Mouse (Mus musculus) forelimb bud, embryonic 11.5 days (tissue): ENCODE measurements around the gene Efna5.

Experiments
- DNase-seq: peaks from one replicate; pipeline ENCODE4 v3.0.0-alpha.2; 2012; ENCODE audit warnings: low read depth, low spot score

Gene Efna5

GRCm38 (mm10) chr17:62748803-62749619, 132.1 kb downstream of the Efna5 start:
- no peak for DNase-seq

- DNase-seq: no peak
Measured at GRCm38 (mm10) chr17:62747381-62747780, 133.7 kb downstream of the Efna5 start.

DNA sequence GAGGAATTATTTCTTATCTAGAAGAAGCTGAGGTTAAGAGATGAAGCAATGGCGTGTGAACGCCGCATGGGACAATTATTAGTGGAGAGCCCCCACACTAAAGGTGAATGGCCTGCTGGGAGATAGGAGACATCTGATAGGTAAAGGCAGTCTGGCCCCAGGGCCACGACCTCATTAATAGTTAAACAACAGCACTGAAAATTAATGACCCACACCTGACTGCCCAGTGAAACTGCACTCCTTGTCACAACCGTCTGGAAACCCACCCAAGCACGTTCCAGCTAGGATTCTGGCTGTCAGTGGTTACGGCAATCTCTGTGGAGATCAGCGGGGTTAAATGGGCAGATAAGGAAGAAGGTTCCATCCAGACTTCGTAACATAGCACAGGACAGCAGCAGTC, 134.3 kb downstream of the Efna5 start:
- DNase-seq: no peak

GRCm38 (mm10) chr17:62745286-62745685, 135.8 kb downstream of the Efna5 start:
- DNase-seq: no peak

- no peak for DNase-seq
Measured at GRCm38 (mm10) chr17:62744239-62744638, 136.9 kb downstream of the Efna5 start.

DNA sequence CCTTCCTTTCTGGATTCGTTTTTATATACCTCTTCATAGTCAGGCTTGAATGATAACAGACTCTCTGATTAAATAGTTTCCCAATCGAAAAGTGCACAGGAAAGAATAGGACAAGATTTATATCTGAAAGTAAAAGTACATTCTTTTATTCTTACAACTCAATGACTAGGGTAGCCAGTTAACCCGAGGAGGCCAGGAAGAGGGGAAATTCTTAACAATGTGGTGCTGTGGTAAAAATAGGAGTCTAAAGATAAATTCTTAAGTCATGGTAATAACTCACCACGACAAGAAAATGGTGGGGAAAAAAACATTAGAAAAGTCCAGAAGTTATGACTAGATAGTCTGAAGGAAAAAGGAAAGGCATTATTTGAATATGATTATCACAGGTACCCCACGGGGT, 139.4 kb downstream of the Efna5 start:
- no peak for DNase-seq

DNA sequence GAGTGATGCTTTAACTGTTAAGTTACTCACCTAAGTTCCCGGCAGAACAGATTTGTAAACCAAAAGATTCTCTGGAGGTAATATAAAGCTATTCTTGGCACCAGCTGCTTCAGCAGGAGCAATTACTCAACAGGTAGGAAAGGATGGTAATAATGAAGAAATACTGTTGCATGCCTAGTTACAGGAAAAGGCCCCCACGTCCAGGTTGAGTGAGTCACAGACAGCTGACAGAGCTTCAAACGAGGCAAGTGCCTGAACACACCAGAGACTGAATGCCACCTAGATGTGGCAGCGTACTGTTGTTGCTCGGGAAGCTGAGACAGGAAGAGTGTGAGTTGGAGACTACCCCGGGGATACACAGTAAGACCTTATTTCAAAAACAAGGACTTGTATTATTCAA, 140.1 kb downstream of the Efna5 start:
- DNase-seq: no peak

DNA sequence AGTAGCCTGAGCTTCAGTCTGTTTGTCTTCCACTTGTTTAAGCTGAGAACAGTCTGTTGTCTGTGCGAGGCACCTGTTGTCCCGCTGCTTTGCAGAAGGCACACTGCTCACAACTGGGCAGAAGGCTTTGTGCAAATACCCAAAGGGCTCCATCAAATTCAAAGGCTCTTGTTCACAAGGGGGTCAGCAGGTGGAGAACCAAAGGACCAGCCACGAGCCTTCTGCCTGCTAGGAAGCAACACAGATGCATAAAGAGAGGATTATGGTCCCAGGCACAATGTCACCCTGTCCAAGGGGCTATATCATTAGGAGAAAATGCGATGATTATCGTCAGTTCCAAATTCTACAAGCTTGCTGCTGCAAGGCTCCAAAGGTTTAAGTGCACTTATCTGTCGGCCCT, 141.1 kb downstream of the Efna5 start:
- DNase-seq: no peak

- DNase-seq: no peak
Measured at GRCm38 (mm10) chr17:62737404-62737803, 143.7 kb downstream of the Efna5 start.

DNA sequence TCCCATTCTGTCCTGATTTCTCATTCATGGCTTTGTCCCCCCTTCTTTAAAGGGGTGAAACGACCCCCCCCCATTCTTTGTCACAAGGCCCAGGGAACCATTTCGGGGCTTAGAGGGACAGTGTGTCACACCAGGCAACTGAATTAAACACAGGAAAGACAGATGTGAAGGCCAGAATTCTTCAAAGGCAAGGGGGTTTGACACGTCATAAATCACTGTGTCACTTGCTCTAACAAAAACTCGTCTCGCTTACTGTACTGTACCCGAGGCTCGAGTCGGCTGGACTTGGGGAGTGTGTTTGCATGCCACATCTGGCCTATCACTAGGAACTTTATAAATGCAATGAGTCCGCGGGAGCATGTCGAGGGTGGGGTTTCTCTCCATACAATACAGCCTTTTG, 145.2 kb downstream of the Efna5 start:
- DNase-seq: peak; percentile 91

DNA sequence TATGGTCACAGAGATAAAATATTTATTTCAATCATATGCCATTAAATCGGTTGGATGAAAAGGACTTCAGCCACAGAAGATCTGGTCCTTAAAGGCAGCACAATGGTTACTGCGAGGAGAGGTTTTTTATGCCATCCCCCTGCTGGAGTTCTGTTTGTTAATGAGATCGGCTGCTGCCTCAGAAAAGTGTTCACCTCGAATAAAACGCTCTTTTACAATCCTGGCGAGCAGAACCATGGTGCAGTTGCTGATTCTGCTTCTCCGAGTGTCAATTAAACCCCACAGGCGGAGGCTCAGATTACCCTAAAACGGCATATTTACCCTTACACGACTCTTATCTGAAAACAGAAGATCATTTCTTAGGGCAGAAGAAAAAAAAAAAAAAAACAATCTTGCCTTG, 146.2 kb downstream of the Efna5 start:
- no peak for DNase-seq

DNA sequence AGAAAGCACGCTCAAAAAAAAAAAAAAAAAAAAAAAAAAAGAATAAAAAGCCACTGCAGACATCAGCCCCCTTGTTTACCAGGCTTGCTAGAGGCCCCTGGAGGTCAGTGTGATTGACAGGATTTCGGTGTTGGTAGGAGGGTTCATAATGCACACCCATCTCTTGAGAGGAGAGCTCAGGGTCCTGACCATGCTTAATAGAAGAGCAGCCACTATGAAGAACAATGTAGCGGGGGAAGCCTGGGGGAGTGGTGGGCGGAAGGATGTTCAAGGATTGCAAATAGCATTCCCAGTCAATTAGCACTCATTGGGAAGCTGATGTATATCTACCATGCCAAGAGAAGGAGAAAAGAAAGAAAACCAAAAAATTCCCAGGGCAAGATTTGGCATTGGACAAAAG, 147.1 kb downstream of the Efna5 start:
- no peak for DNase-seq

DNA sequence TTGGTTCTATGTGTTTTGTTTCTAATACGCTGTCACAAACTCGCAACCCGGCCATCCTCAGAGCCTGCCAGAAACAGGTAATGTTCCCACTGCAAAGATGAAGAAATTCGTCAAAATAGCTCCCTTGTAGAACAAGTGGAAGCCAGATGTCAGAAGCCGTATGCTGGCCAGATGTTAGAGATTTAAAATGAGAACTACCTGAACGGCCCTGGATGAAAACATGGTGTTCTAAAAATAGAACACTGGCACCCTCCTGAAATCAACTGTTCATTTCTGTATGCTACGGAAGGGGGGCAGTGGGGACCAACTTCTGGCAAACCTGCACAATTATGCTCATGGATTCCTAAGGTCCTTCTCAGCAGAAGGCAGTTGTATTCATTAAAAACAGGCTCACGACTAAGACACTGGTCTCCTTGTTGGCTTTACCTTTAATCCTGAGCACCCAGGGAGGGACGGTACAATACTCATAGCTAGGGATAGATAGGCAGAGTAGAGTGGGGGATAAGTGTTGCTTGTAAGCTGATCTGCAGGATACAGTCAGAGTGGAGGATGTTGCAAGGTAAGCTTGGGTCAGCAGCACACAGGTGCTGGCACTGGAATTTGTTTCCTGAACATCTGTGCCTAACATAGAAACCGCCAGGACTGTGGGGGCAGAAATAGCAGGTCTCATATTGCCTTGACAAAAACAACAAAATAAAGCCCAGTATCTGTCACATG, 151.2 kb downstream of the Efna5 start:
- DNase-seq: peak; percentile 73

DNA sequence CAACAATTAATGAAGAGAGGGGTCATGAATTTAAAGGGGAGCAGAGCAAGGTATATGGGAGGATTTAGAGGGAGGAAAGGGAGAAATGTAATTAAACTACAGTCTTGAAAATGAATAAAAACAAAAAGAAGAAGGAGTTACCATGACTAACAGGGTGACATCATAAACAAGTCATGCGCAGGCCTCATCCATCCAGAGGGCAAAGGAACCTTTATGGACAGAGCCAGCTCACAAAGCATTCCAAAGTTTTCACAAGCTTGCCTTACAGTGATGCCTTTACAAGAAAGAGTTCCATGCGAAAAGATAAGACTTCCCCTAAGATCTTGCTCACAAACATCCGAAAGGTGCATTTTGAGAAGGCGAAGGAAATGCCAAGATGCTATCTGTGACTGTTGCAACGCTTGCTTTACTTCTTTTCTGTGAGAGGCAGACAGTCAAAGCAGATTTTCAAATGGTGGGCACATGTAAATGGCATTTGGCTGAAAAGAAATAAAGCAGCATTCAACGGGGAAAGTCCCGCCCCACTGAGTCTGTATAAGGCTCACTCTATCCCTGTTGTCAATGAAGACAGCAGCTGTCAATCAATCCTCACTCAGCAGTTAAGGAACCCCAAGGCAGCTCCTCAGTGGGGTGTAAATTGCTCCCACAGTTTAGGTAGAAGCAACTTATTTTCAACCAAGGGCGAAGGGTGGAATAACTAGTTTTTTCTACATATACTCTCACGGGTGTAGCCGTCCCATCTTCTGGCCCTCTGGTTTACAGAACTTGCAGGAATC, 152.8 kb downstream of the Efna5 start:
- DNase-seq: no peak

DNA sequence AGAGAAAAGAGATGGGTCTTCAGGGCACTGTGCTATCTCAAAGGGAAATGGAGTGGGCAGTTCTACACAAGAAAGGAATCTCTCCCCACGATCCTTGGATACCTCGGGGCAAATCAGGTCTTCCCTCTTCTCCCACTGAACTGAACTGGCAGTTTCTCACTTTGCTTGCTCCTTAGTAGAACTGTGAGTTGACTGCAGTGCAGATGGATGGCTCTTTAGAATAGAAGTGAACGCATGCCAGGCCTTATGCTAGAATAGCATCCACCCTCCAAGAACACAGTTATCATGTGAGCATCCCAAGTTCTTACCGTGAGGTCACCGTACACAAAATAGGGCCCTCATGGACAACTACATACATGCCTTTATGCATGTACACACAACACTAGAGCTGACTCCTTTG, 155.0 kb downstream of the Efna5 start:
- DNase-seq: no peak

DNA sequence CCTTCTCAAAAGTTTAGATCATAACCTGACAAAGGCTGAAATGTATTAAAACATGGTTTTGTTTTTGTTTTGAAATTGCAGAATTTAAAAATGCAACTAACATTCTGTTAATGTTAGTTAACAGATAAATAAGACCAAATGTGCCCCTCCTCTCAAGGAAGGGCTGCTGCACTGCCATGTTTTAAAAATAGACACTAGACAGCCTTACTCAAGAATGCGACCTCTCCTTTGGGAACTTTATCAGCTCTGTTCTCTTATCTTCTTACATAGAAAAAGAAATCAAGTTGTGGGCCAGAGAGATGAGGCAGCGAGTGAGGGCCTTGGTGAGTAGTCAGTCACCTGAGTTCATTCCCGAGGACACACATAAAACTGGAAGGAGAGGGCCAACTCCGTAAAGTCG, 158.2 kb downstream of the Efna5 start:
- no peak for DNase-seq

DNA sequence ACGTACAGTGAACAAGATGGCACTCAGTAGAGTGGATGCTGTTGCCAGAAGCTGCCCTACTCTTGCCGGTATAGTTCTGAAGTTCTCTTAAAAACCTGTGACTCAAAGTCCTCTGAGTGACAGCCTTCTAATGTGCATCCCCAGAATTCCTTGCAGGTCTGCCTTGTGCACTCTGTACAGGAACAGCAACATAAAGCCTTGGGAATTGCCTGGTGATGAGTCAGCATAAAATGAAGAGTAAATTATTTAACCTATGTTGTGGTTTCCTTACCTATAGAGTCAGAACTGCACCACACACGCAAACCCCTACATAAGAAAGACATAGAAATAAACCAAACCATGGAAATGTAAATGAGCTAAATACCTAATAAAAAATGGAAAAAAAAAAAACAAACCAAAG, 159.5 kb downstream of the Efna5 start:
- DNase-seq: no peak

- no peak for DNase-seq
Measured at GRCm38 (mm10) chr17:62720740-62721450, 160.2 kb downstream of the Efna5 start.

DNA sequence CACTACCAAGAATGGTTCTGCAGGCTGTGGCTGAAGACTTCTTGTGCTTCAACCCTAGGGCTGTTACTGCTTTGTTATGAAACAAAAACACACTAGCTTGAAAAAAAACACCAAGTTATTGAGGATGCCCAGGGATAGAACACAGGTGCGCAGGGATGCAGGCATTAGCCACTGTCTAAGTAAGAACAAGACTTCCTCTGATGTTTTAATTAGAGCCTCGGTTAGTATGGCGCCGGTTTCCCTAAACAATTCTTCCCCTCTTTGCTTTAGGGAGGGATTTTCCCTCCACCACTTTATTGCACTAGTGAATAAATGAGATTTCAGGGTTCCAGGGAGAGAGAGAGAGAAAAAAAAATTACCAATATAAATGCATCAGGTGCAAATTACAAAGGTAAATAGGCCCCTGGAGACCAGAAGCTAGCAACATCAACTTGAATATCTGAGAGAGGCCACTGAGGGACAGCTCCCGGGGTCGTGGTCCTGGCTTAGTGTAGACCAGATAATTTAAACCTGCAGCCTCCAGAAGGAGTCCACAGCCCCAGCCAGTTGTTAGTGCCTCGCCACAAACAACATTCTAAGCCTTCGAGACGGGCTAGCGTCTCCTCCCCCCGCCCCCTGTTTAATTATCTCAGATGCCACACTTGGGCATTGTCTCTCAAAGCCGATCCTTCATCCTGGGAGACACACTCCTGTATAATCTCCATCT, 163.5 kb downstream of the Efna5 start:
- DNase-seq: no peak

GRCm38 (mm10) chr17:62713455-62713854, 167.7 kb downstream of the Efna5 start:
- DNase-seq: no peak

DNA sequence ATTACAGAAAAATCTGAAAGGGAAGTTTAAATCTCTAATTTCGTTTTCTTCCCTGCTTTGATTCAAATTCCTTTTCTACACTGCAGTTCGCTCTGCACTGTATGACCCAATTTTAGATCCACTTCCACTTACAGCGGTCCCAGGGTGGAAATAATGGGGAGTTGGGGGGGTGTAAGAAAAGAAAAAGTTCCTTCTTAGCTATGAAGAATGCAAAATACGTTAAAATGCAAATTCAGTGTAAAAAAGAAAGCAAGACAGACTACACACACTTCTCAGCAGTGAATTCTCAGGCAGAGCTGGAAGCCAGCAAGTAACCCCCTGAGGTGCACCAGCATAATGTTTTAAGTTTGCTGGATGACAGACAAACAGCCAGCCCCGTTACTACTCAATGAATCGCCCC, 174.7 kb downstream of the Efna5 start:
- no peak for DNase-seq
